Mouse (Mus musculus) stomach, embryonic 15.5 days (tissue): Measurements from ENCODE around the gene Crybg1. TPM values are rescaled to one million over a fixed set of nuclear protein-coding genes. Genes with fewer than 3 reads are reported as not detected.

Source experiments
- polyA plus RNA-seq: library from polyadenylated mRNA; unstranded; fragments of >200 nt; fragmentation: Nextera tagmentation; extraction: Ambion mirVana; gene quantifications from 2 replicates; pipeline ENCODE4 v1.2.1, GENCODE M21; 2015

Crybg1 gene
- polyA plus RNA-seq, 1 experiment from 2014 or later, result 2.5 TPM

Other genes with a start within 250 kb of the Crybg1 start
- 18.5 and 18.9 TPM in 2 replicates for gene Qrsl1, start 247.1 kb downstream of the Crybg1 start, polyA plus RNA-seq
- gene Rtn4ip1, start 247.0 kb downstream of the Crybg1 start, polyA plus RNA-seq, result 11.8 and 14.7 TPM in 2 replicates
- 46.0 and 46.4 TPM in 2 replicates for gene Atg5, start 119.5 kb upstream of the Crybg1 start, polyA plus RNA-seq